Mouse (Mus musculus): ENCODE results near the gene Dhx9.

The Dhx9 gene

DNA sequence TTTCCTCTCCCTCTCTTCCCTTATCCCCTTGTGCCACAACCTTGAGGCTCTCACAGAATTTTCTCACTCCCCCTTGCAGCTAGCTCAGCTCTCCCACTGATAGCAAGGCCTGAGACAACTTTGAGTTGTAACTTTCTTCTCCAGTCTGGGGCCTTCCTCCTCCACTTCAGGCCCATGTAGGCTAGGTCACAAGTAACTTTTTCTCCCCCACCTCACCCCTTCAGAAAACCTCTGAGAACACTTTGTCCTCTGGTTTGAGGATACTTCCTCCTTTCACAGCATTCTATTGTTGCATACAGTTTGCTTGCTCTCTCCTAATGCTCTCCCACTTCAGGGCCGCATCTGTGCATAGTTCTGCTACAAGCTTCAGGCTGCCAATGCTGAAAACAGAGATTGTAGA, 4.4 kb upstream of the Dhx9 start:
- ChIA-PET POLR2A (interaction anchor here in 3 of 4 experiments (0.6 to 21.5 kb wide), 9 partner anchors 9 to 67 kb away, joined by 3 to 558 read pairs (median 6); partner anchors contain the start of gene Dhx9 (in 1 of the 3)), CTCF (no interaction called here)

- CTCF ChIA-PET, result no interaction called here
- POLR2A ChIA-PET, result interaction anchor here in 2 of 4 experiments (0.7 to 21.5 kb wide), 7 partner anchors 11 to 104 kb away, joined by 3 to 558 read pairs (median 6); no protein-coding TSS in a partner anchor
These were observed 3.9 kb upstream of the Dhx9 start for GRCm38 (mm10) chr1:153491345-153491744.

DNA sequence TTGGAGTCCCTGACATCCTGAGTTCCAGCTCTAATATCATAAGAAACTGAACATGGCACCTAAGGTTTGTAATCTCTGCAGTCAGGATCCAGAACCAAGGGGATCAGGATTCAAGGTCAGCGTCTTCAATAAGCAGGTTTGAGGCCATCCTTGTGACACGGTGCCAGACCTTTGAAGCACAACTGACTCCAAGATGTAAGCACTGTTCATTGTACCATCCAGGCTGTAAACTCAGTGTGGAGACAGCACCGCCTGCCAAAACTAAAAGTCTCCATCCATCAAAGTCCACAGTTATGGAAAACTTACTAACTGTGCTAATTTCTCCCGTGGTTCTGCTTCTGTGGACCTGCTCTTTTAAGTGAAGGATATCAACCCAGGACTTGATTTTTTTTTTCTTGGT, 2.5 kb upstream of the Dhx9 start:
- ChIA-PET CTCF (interaction anchor here in 1 of 4 experiments (0.7 kb wide), 1 partner anchor 88 kb away, joined by 15 read pairs; no protein-coding TSS in a partner anchor), POLR2A (interaction anchor here (0.5 to 21.5 kb wide), 14 partner anchors 12 to 1583 kb away, joined by 3 to 558 read pairs (median 4); partner anchors contain the start of genes Npl (in 1 of the 4) and Shcbp1l (in 1 of the 4))

- ChIA-PET POLR2A (interaction anchor here (0.5 to 21.5 kb wide), 13 partner anchors 12 to 1584 kb away, joined by 3 to 558 read pairs (median 5); partner anchors contain the start of genes Npl (in 1 of the 4) and Shcbp1l (in 1 of the 4)), CTCF (interaction anchor here in 2 of 4 experiments (0.7 to 0.8 kb wide), 2 partner anchors 88 to 618 kb away, joined by 9 to 15 read pairs; no protein-coding TSS in a partner anchor)
These were observed 2.1 kb upstream of the Dhx9 start for GRCm38 (mm10) chr1:153489540-153489939.

- POLR2A ChIA-PET, result interaction anchor here in 2 of 4 experiments (1.1 to 21.5 kb wide), 10 partner anchors 13 to 64 kb away, joined by 3 to 558 read pairs (median 7); partner anchors contain the start of genes Npl (in 1 of the 2) and Shcbp1l (in 1 of the 2)
- CTCF ChIA-PET, result interaction anchor here in 1 of 4 experiments (0.8 kb wide), 1 partner anchor 617 kb away, joined by 9 read pairs; no protein-coding TSS in a partner anchor
These were observed 1.7 kb upstream of the Dhx9 start for GRCm38 (mm10) chr1:153489132-153489531.

DNA sequence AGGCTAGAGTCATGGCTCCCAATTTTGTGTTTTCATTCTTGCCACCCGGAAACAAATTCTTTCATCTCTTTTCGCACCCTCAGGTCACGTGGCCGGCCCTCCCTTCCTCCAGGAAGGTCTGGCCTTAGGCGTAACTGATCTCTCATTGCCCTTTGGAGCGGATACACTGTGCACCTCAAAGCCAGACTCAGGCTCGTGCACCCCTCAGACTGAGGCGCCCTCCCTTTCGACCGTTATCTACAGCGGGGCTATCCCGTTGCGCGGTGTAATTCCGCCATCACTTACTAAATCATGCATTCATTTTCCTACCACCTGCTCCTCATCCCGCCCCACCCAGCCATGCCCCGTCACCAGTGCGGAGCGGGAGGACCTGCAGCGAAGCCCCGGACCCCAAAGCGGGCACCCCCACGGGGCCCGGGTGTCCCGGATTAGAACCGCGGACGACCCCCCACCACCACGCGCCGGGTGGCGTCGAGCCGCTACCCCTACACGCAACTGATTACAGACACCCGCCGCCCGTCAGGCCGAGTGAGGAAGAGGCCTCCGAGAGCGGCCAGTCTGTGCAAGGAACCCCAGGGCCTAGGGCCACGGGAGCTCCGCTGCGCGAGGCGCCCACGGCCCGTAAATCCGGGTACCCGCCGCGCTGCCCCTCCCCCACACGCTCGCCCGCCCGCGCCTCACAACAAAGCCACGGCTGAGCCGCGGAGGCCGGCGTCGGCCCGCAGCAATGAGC, 527 bp downstream of the Dhx9 start:
- CTCF ChIA-PET, result interaction anchor here in 2 of 4 experiments (0.6 to 0.7 kb wide), 2 partner anchors 64 to 102 kb away, joined by 3 to 4 read pairs; no protein-coding TSS in a partner anchor
- POLR2A ChIA-PET, result interaction anchor here in 3 of 4 experiments (0.8 to 21.5 kb wide), 43 partner anchors 8 to 307 kb away, joined by 3 to 558 read pairs (median 5); partner anchors contain the start of gene Shcbp1l (in 2 of the 3)

DNA sequence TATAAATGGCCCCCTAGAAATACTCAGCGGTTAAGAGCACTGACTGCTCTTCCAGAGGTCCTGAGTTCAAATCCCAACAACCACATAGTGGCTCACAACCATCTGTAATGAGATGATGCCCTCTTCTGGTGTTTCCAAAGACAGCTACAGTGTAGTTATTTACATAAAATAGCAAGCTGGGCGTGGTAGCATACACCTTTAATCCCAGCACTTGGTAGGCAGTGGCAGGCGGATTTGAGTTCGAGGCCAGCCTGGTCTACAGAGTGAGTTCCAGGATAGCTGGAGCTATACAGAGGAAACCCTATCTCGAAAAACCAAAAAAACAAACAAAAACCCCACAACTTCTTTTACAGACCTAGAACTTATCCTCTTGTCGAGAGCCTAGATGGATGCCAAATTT, 1.3 kb downstream of the Dhx9 start:
- CTCF ChIA-PET, result interaction anchor here in 1 of 4 experiments (0.6 kb wide), 1 partner anchor 64 kb away, joined by 4 read pairs; no protein-coding TSS in a partner anchor

DNA sequence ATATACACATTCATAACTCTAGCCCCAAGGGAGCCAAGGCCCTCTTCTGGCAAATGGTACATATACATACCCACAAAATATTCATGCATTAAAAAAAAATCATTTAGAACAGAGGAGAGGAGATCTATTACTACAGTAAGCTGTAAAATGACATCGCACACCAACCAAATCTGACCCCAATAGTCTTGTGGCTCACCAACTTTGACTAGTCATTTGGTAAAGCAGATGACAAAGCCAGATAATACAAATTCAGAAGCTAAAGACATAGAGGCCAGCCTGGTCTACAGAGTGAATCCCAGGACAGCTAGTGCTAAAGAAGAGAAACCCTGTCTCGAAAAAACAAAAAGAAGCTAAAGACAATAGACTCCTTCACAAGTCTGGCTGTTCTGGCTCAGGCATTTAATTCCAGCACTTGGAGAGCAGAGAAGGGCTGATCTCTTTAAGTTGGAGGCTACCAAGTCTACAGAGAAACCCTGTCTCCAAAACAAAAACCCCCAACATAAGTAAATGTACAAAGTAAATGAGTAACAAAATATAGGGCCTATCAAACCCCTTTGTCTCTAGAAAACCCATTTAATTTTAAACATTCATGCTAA, 2.2 kb downstream of the Dhx9 start:
- ChIA-PET CTCF (interaction anchor here in 1 of 4 experiments (1.0 kb wide), 1 partner anchor 8 kb away, joined by 3 read pairs; no protein-coding TSS in a partner anchor), POLR2A (interaction anchor here (0.6 to 21.5 kb wide), 28 partner anchors 8 to 389 kb away, joined by 3 to 558 read pairs (median 4); no protein-coding TSS in a partner anchor)

More for the DNA sequence above, 1.3 kb downstream of the Dhx9 start:
- POLR2A ChIA-PET, result interaction anchor here (0.7 to 21.5 kb wide), 27 partner anchors 8 to 390 kb away, joined by 3 to 558 read pairs (median 4); partner anchors contain the start of gene Shcbp1l (in 1 of the 4)

GRCm38 (mm10) chr1:153481025-153481412, 6.4 kb downstream of the Dhx9 start:
- CTCF ChIA-PET, result interaction anchor here in 1 of 4 experiments (1.2 kb wide), 1 partner anchor 13 kb away, joined by 3 read pairs; no protein-coding TSS in a partner anchor
- POLR2A ChIA-PET, result interaction anchor here (0.6 to 21.5 kb wide), 13 partner anchors 8 to 364 kb away, joined by 3 to 558 read pairs (median 5); no protein-coding TSS in a partner anchor

DNA sequence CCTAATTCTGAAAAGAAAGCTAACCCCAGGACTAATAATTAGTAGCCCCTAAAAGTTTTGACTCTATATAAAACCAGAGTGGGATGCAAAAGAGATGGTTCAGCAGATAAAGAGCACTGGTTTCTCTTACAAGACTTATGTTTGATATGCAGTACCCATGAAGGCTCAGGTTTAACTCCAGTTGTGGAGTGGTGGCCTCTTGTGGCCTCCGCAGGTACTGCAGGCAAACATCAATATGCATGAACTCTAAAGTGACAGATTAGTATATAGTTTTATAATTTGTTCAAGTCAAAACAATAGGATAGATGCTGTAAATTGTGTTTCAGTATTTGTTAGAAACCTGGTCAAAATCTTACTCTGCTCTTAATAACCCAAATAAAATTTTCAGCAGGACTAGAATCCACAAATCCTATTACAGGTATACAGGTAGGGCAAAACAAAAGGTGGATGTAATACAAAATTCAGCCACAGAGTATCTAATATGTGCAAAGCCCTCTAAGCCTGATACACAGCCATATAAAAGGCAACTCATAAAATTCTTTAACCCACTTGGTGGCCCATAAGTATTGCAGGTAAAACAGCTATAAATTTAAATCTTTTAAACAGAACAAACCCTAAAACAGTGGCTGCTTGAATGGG, 7.0 kb downstream of the Dhx9 start:
- ChIA-PET POLR2A (interaction anchor here in 3 of 4 experiments (0.6 to 21.5 kb wide), 11 partner anchors 10 to 28 kb away, joined by 3 to 558 read pairs (median 5); no protein-coding TSS in a partner anchor), CTCF (interaction anchor here in 1 of 4 experiments (1.2 kb wide), 1 partner anchor 12 kb away, joined by 3 read pairs; no protein-coding TSS in a partner anchor)

GRCm38 (mm10) chr1:153479296-153479695, 8.2 kb downstream of the Dhx9 start:
- ChIA-PET CTCF (no interaction called here), POLR2A (interaction anchor here in 2 of 4 experiments (0.6 to 21.5 kb wide), 10 partner anchors 2 to 352 kb away, joined by 3 to 558 read pairs (median 9); partner anchors contain the start of gene Dhx9 (in 1 of the 2))

- CTCF ChIA-PET, result no interaction called here
- POLR2A ChIA-PET, result interaction anchor here in 3 of 4 experiments (1.1 to 18.2 kb wide), 7 partner anchors 8 to 23 kb away, joined by 4 to 558 read pairs (median 12); partner anchors contain the start of gene Dhx9 (in 1 of the 3)
These were observed 25.7 kb downstream of the Dhx9 start for GRCm38 (mm10) chr1:153461796-153462195.

DNA sequence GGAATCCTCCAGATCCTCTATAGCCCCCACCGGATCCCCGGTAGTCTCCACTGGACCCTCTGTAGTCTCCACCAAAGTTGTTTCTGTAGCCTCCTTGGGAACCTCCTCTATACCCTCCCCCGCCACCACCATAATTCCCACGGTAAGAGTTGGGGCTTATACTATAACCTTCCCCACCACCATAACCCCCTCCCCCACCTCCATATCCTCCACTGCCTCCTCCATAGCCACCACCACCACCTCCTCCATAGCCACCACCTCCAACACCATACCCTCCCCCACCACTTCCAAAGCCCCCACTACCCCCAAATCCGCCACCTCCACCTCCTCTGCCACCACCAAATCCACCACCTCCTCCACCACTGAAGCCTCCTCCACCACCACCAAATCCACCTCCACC, 31.3 kb downstream of the Dhx9 start:
- CTCF ChIA-PET, result no interaction called here
- POLR2A ChIA-PET, result interaction anchor here in 2 of 4 experiments (1.6 to 6.4 kb wide), 4 partner anchors 11 to 27 kb away, joined by 5 to 84 read pairs (median 15); no protein-coding TSS in a partner anchor

- ChIA-PET CTCF (interaction anchor here in 2 of 4 experiments (0.6 to 1.1 kb wide), 5 partner anchors 14 to 663 kb away, joined by 3 to 5 read pairs (median 3); no protein-coding TSS in a partner anchor), POLR2A (interaction anchor here (0.6 to 6.4 kb wide), 28 partner anchors 10 to 636 kb away, joined by 3 to 84 read pairs (median 4); partner anchors contain the start of genes Rnasel (in 1 of the 4) and Shcbp1l (in 1 of the 4))
These were observed 34.3 kb downstream of the Dhx9 start for GRCm38 (mm10) chr1:153453146-153453642.

GRCm38 (mm10) chr1:153451237-153452154, 36.0 kb downstream of the Dhx9 start:
- CTCF ChIA-PET, result interaction anchor here in 2 of 4 experiments (0.5 to 0.7 kb wide), 2 partner anchors 27 to 903 kb away, joined by 3 to 4 read pairs; no protein-coding TSS in a partner anchor
- POLR2A ChIA-PET, result interaction anchor here in 3 of 4 experiments (0.5 to 6.4 kb wide), 18 partner anchors 9 to 662 kb away, joined by 3 to 84 read pairs (median 6); partner anchors contain the start of genes Dhx9 (in 1 of the 3) and Shcbp1l (in 1 of the 3)

Measured in embryonic stem cell, embryonic (primary cell).